Mouse (Mus musculus): ENCODE measurements around the gene Actr1a.

Gene Actr1a

GRCm38 (mm10) chr19:46350168-46350932, 45.2 kb downstream of the Actr1a start, which contains the start of gene 2310034G01Rik:
TSS of gene 2310034G01Rik (minus strand) at chr19:46350302.
- no peak for DNase-seq (ENCODE audit: low read depth, low spot score)

GRCm38 (mm10) chr19:46349550-46349949, 46.0 kb downstream of the Actr1a start:
- DNase-seq (ENCODE audit: low read depth, low spot score) = no peak

- DNase-seq (ENCODE audit: low read depth, low spot score) = peak; percentile 86
Observed at GRCm38 (mm10) chr19:46348761-46349458, 46.6 kb downstream of the Actr1a start.

- no peak for DNase-seq (ENCODE audit: low read depth, low spot score)
Observed at GRCm38 (mm10) chr19:46347936-46348668, 47.4 kb downstream of the Actr1a start.

- no peak for DNase-seq (ENCODE audit: low read depth, low spot score)
Observed at GRCm38 (mm10) chr19:46347146-46347545, 48.4 kb downstream of the Actr1a start.

- peak; percentile 85 for DNase-seq (ENCODE audit: low read depth, low spot score)
Observed at GRCm38 (mm10) chr19:46344710-46345419, 50.7 kb downstream of the Actr1a start.

GRCm38 (mm10) chr19:46339287-46339971, 56.1 kb downstream of the Actr1a start:
- no peak for DNase-seq (ENCODE audit: low read depth, low spot score)

GRCm38 (mm10) chr19:46338942-46339286, 56.6 kb downstream of the Actr1a start:
- DNase-seq (ENCODE audit: low read depth, low spot score) = no peak

- DNase-seq (ENCODE audit: low read depth, low spot score) = peak; percentile 98
Observed at GRCm38 (mm10) chr19:46338331-46338936, 57.1 kb downstream of the Actr1a start, which contains the start of gene Cuedc2. TSS of gene Cuedc2 (minus strand) at chr19:46338702.

GRCm38 (mm10) chr19:46337719-46338330, 57.7 kb downstream of the Actr1a start:
- no peak for DNase-seq (ENCODE audit: low read depth, low spot score)

GRCm38 (mm10) chr19:46333906-46334305, 61.6 kb downstream of the Actr1a start:
- no peak for DNase-seq (ENCODE audit: low read depth, low spot score)

- DNase-seq (ENCODE audit: low read depth, low spot score) = no peak
Observed at GRCm38 (mm10) chr19:46332721-46333339, 62.7 kb downstream of the Actr1a start.

GRCm38 (mm10) chr19:46331936-46332335, 63.6 kb downstream of the Actr1a start:
- no peak for DNase-seq (ENCODE audit: low read depth, low spot score)

- DNase-seq (ENCODE audit: low read depth, low spot score) = no peak
Observed at GRCm38 (mm10) chr19:46331326-46331725, 64.2 kb downstream of the Actr1a start.

- DNase-seq (ENCODE audit: low read depth, low spot score) = no peak
Observed at GRCm38 (mm10) chr19:46330696-46331095, 64.9 kb downstream of the Actr1a start.

- peak; percentile 87 for DNase-seq (ENCODE audit: low read depth, low spot score)
Observed at GRCm38 (mm10) chr19:46329951-46330350, 65.6 kb downstream of the Actr1a start.

GRCm38 (mm10) chr19:46329031-46329641, 66.4 kb downstream of the Actr1a start:
- no peak for DNase-seq (ENCODE audit: low read depth, low spot score)

- peak; percentile 98 for DNase-seq (ENCODE audit: low read depth, low spot score)
Observed at GRCm38 (mm10) chr19:46328081-46329030, 67.2 kb downstream of the Actr1a start, which contains the start of gene Fbxl15. TSS of gene Fbxl15 (plus strand) at chr19:46328184.
